Mouse (Mus musculus): ENCODE measurements around the gene Olfr1448.
"Not testable (repeated sequence)": the region's sequence is repeated elsewhere in the genome, so short reads cannot be mapped to it uniquely, and the experiment has no call there.

The Olfr1448 gene

GRCm38 (mm10) chr19:12924319-12924718 lies at the start of gene Olfr1448:
Gene Olfr1448 (minus strand): TSS chr19:12924419.
- no peak for DNase-seq (ENCODE audit: low spot score)

GRCm38 (mm10) chr19:12970082-12970481 lies 45.9 kb upstream of the Olfr1448 start:
- not testable (repeated sequence) for DNase-seq (ENCODE audit: low spot score)

DNA sequence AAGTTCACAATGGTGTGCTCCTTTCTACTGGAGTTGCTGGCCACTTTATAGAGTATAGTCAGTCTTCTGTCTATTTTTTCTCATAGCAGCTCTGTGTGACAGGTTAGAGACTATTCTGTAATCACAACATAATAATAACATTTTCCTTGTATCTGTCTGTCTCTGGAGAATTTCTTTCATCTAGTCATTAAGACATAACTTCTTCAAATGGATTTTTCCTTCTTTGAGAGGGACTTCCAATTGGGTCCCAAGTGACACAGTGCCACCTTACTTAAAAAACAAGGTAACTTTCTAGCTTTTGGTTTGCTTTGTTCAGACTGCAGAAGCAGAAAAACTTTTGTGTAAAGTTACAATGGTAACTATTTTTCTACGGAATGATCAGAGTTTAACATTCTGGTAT lies 25.7 kb upstream of the Olfr1448 start, which contains the start of gene Olfr1450:
Gene Olfr1450, plus strand, starts transcription at position 301 of the 400 bp plus-strand sequence.
- DNase-seq (ENCODE audit: low spot score), result no peak

DNA sequence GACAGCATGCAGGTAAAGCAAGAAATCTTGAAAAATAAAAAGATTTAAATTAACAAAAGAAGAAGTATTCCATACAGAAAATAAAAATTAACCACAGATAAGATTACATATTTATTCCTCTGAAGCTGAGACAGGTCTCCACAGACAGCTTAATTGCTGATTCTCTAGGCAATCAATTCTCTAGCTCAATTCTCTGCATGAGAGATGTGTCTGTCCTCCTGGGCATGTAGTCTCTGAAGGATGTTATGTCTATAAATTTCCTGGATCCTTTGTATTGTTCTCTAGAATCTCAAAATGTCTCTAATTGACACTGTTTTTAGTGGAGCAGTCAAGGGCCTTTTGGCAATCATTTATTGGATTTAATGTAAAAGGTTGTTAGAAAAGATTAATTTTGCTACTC lies 6.3 kb upstream of the Olfr1448 start, which contains the start of gene Olfr1449:
Gene Olfr1449, plus strand, starts transcription at position 301 of the 400 bp plus-strand sequence.
- DNase-seq (ENCODE audit: low spot score), result no peak

- no peak for DNase-seq (ENCODE audit: low spot score)
Observed at GRCm38 (mm10) chr19:12903643-12904042, 20.6 kb downstream of the Olfr1448 start, which contains the start of gene Olfr1447. Gene Olfr1447 (minus strand): TSS chr19:12903743.

- no peak for DNase-seq (ENCODE audit: low spot score)
Observed at GRCm38 (mm10) chr19:12893424-12893823, 30.8 kb downstream of the Olfr1448 start, which contains the start of gene Olfr1446. Gene Olfr1446 (minus strand): TSS chr19:12893524.

DNA sequence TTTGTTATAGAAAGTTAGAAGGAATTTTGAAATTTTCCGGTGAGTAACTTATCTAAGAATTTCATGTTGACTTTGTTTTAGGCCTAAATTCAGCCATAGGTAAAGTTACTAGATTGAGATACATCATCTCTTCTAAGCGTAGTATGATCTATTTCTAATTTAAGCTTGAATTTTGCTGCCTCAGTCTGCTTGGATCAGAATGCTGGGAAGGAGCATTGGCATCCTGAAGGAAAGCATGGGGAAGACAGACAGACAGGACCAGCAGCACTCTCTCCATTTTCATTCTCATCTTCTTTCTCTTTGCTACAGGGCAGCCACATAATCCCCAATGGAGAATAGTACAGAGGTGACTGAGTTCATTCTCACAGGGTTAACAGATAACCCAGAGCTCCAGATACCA lies 40.7 kb downstream of the Olfr1448 start, which contains the start of gene Olfr1445:
Gene Olfr1445, plus strand, starts transcription at position 301 of the 400 bp plus-strand sequence.
- no peak for DNase-seq (ENCODE audit: low spot score)

Measured in ovary, postnatal 14 days (tissue).